Mouse (Mus musculus) E14TG2a.4 (cell line): ENCODE measurements around the gene Gga3.

Experiments used
- CTCF ChIP-seq: conservative IDR thresholded peaks from 2 replicates; pipeline ENCODE4 v1.5.1; 2014; ENCODE audit warnings: low read length
- NANOG ChIP-seq: IDR thresholded peaks from 2 replicates; pipeline ENCODE4 v1.6.1; 2014; ENCODE audit warnings: borderline replicate concordance, low read length, mixed read lengths

DNA sequence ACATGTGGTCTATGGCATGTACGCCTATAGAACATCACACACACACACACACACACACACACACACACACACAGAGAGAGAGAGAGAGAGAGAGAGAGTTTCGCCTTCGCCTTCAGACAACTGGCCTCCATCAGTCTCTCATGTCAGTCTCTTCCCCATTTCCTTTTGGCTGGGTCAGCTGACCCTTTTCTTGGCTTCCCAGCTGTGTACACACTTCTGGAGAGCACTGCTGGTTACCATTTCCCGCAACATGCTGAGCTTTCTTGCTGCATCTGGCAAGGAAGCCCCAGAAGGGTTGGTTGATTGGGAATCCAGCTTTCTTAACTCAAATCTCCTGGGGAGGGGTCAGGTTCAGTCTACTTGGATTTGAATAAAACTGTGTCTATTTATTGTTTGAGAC lies 30.3 kb upstream of the Gga3 start:
- TF ChIP-seq CTCF (no peak), NANOG (no peak)
